Mouse (Mus musculus) monocyte, adult 5-6 weeks (primary cell): ENCODE results near the gene Lin7a. TPM values are rescaled to one million over a fixed set of nuclear protein-coding genes. Genes with fewer than 3 reads are reported as not detected.
"Not testable (repeated sequence)": the region's sequence is repeated elsewhere in the genome, so short reads cannot be mapped to it uniquely, and the experiment has no call there.

Experiments
- ATAC-seq: fragments of 153-309, 156-312 bp; replicated peaks from 2 replicates; pipeline ENCODE4 v1.8.0; 2017; ENCODE audit warnings: mild to moderate bottlenecking; ENCODE audit not compliant: low TSS enrichment, insufficient number of reproducible peaks, severe bottlenecking, poor library complexity, low FRiP score
- total RNA-seq: library from RNA; stranded (forward); fragments of 200-1000, 200-491, 200-594 nt; gene quantifications from 3 replicates; pipeline ENCODE4 v1.2.3, GENCODE M21; 2017

Gene Lin7a
- total RNA-seq, 1 experiment from 2014 or later: not detected

GRCm38 (mm10) chr10:107234421-107235400, 36.8 kb upstream of the Lin7a start:
- ATAC-seq: no peak

- ATAC-seq: no peak
These were observed 36.0 kb upstream of the Lin7a start for GRCm38 (mm10) chr10:107235496-107235895.

GRCm38 (mm10) chr10:107236211-107236610, 35.3 kb upstream of the Lin7a start:
- ATAC-seq: no peak

- ATAC-seq: no peak
These were observed 34.4 kb upstream of the Lin7a start for GRCm38 (mm10) chr10:107237076-107237475.

GRCm38 (mm10) chr10:107237736-107238135, 33.8 kb upstream of the Lin7a start:
- ATAC-seq: no peak

- no peak for ATAC-seq
These were observed 33.2 kb upstream of the Lin7a start for GRCm38 (mm10) chr10:107238151-107238860.

- no peak for ATAC-seq
These were observed 32.5 kb upstream of the Lin7a start for GRCm38 (mm10) chr10:107238861-107239435.

- no peak for ATAC-seq
These were observed 31.7 kb upstream of the Lin7a start for GRCm38 (mm10) chr10:107239651-107240330.

- ATAC-seq: no peak
These were observed 31.0 kb upstream of the Lin7a start for GRCm38 (mm10) chr10:107240446-107240845.

GRCm38 (mm10) chr10:107240986-107241385, 30.5 kb upstream of the Lin7a start:
- no peak for ATAC-seq

- no peak for ATAC-seq
These were observed 30.1 kb upstream of the Lin7a start for GRCm38 (mm10) chr10:107241406-107241805.

- ATAC-seq: not testable (repeated sequence)
These were observed 29.5 kb upstream of the Lin7a start for GRCm38 (mm10) chr10:107241999-107242398.

GRCm38 (mm10) chr10:107242696-107243400, 28.6 kb upstream of the Lin7a start:
- ATAC-seq: no peak

- no peak for ATAC-seq
These were observed 27.3 kb upstream of the Lin7a start for GRCm38 (mm10) chr10:107244211-107244610.

- ATAC-seq: no peak
These were observed 26.6 kb upstream of the Lin7a start for GRCm38 (mm10) chr10:107244691-107245530.

GRCm38 (mm10) chr10:107245531-107245840, 26.0 kb upstream of the Lin7a start:
- no peak for ATAC-seq

GRCm38 (mm10) chr10:107245961-107246460, 25.5 kb upstream of the Lin7a start:
- ATAC-seq: no peak
